Mouse (Mus musculus) liver, embryonic 15.5 days (tissue): ENCODE data around the gene Tedc2. TPM values are rescaled to one million over a fixed set of nuclear protein-coding genes. Genes with fewer than 3 reads are reported as not detected.
A peak's percentile ranks its signal among the peaks of the same experiment; 100 is the strongest.

Source experiments
- ATAC-seq: fragments of 200-750 bp; cut with Nextera tagmentation; 2 replicates; pipeline ENCODE4 v1.8.0; 2017; ENCODE audit warnings: moderate number of reproducible peaks, mild to moderate bottlenecking, moderate library complexity; ENCODE audit not compliant: insufficient read depth
- H3K27ac ChIP-seq: fragments of 300-500 bp; sonication (generic); replicated peaks from 2 replicates; pipeline ENCODE4 v1.5.1; 2015; ENCODE audit warnings: mild to moderate bottlenecking, inconsistent platforms
- H3K27me3 ChIP-seq: fragments of 300-500 bp; sonication (generic); 2 replicates; pipeline ENCODE4 v1.6.1; 2015; ENCODE audit warnings: mild to moderate bottlenecking, inconsistent platforms
- H3K36me3 ChIP-seq: fragments of 300-500 bp; sonication (generic); replicated peaks from 2 replicates; pipeline ENCODE4 v1.6.1; 2015; ENCODE audit warnings: moderate library complexity, mild to moderate bottlenecking, inconsistent platforms
- H3K4me1 ChIP-seq: fragments of 300-500 bp; sonication (generic); replicated peaks from 2 replicates; pipeline ENCODE4 v1.6.1; 2015; ENCODE audit warnings: inconsistent platforms
- H3K4me2 ChIP-seq: fragments of 300-500 bp; sonication (generic); 2 replicates; pipeline ENCODE4 v1.6.1; 2015; ENCODE audit warnings: moderate library complexity, mild to moderate bottlenecking, inconsistent platforms
- H3K4me3 ChIP-seq: fragments of 300-500 bp; sonication (generic); replicated peaks from 2 replicates; pipeline ENCODE4 v1.5.1; 2015; ENCODE audit warnings: mild to moderate bottlenecking, inconsistent platforms
- H3K9ac ChIP-seq: fragments of 300-500 bp; sonication (generic); 2 replicates; pipeline ENCODE4 v1.6.1; 2015; ENCODE audit warnings: moderate library complexity, mild to moderate bottlenecking, inconsistent platforms
- H3K9me3 ChIP-seq: fragments of 300-500 bp; sonication (generic); replicated peaks from 2 replicates; pipeline ENCODE4 v1.6.1; 2016; ENCODE audit warnings: inconsistent platforms
- WGBS: fragments of 180-500 bp; shearing (Covaris S2); methylation state at CpG from one replicate; pipeline ENCODE4 v1.1.7; 2015; ENCODE audit warnings: mixed read lengths; ENCODE audit not compliant: insufficient replicate concordance; 5-methylcytosine and 5-hydroxymethylcytosine counted together
- polyA plus RNA-seq: library from polyadenylated mRNA; unstranded; fragments of >200 nt; fragmentation: Nextera tagmentation; extraction: Ambion mirVana; gene quantifications from 2 replicates; pipeline ENCODE4 v1.2.1, GENCODE M21; 2015

The Tedc2 gene
- polyA plus RNA-seq, 1 experiment from 2014 or later = 8.2 TPM

- peak within 1 kb of the TSS; percentile 99 for H3K27ac ChIP-seq
- peaks cover 35% of the 10 kb centered on the region for H3K27me3 ChIP-seq
- peaks cover 11% of the 10 kb centered on the region; the same call in 1 of the 2 replicates for H3K36me3 ChIP-seq
- H3K9me3 ChIP-seq = no peaks in the 10 kb centered on the region
- under 1% methylated on average over 65 of the region's 65 CpGs for WGBS
- H3K4me2 ChIP-seq = peak within 1 kb of the TSS; percentile 100
- ATAC-seq = peak; percentile 49
- peak within 1 kb of the TSS; percentile 86 for H3K9ac ChIP-seq
- H3K4me1 ChIP-seq = peaks cover 100% of the 10 kb centered on the region
- peak within 1 kb of the TSS; percentile 80 for H3K4me3 ChIP-seq
Observed at GRCm38 (mm10) chr17:24205284-24205888, 15.3 kb downstream of the Tedc2 start, which contains the start of gene Tbc1d24. Tbc1d24 (minus strand) TSS chr17:24205562.

- H3K27me3 ChIP-seq = peaks cover 31% of the 10 kb centered on the region
- H3K4me3 ChIP-seq = peak overlapping the region; percentile 80
- H3K9me3 ChIP-seq = no peaks in the 10 kb centered on the region
- H3K4me2 ChIP-seq = peak overlapping the region; percentile 100
- WGBS = 5% methylated on average over 7 of the region's 7 CpGs
- no peak for ATAC-seq
- H3K4me1 ChIP-seq = peaks cover 100% of the 10 kb centered on the region
- peaks cover 11% of the 10 kb centered on the region; the same call in 1 of the 2 replicates for H3K36me3 ChIP-seq
- peak overlapping the region; percentile 99 for H3K27ac ChIP-seq
- H3K9ac ChIP-seq = peak overlapping the region; percentile 86
Observed at GRCm38 (mm10) chr17:24204846-24205245, 15.8 kb downstream of the Tedc2 start.

- H3K27ac ChIP-seq = peak overlapping the region; percentile 99
- H3K27me3 ChIP-seq = peaks cover 27% of the 10 kb centered on the region
- H3K9me3 ChIP-seq = no peaks in the 10 kb centered on the region
- peak overlapping the region; percentile 80 for H3K4me3 ChIP-seq
- H3K36me3 ChIP-seq = peaks cover 11% of the 10 kb centered on the region; the same call in 1 of the 2 replicates
- WGBS = 26% methylated on average over 3 of the region's 3 CpGs
- H3K4me2 ChIP-seq = peak overlapping the region; percentile 100
- no peak for ATAC-seq
- peaks cover 100% of the 10 kb centered on the region for H3K4me1 ChIP-seq
- H3K9ac ChIP-seq = peak overlapping the region; percentile 86
Observed at GRCm38 (mm10) chr17:24203611-24204534, 16.8 kb downstream of the Tedc2 start.

GRCm38 (mm10) chr17:24203068-24203467 is 17.6 kb downstream of the Tedc2 start:
- Histone ChIP-seq H3K4me3 (peak overlapping the region; percentile 80), H3K9me3 (no peaks in the 10 kb centered on the region), H3K36me3 (peaks cover 11% of the 10 kb centered on the region; the same call in 1 of the 2 replicates), H3K27ac (peak overlapping the region; percentile 99), H3K9ac (peak overlapping the region; percentile 86), H3K27me3 (peaks cover 20% of the 10 kb centered on the region), H3K4me2 (peak overlapping the region; percentile 100), H3K4me1 (peaks cover 100% of the 10 kb centered on the region)
- peak; percentile 73 for ATAC-seq
- 26% methylated on average over 4 of the region's 4 CpGs for WGBS

GRCm38 (mm10) chr17:24201092-24201491 is 19.6 kb downstream of the Tedc2 start:
- peaks cover 100% of the 10 kb centered on the region for H3K4me1 ChIP-seq

GRCm38 (mm10) chr17:24199741-24200140 is 20.9 kb downstream of the Tedc2 start:
- ATAC-seq = no peak
- Histone ChIP-seq H3K27me3 (no peaks in the 10 kb centered on the region), H3K4me2 (peak overlapping the region; percentile 100), H3K36me3 (peaks cover 23% of the 10 kb centered on the region; the same call in 1 of the 2 replicates), H3K4me1 (peaks cover 100% of the 10 kb centered on the region), H3K9me3 (no peaks in the 10 kb centered on the region), H3K27ac (peak overlapping the region; percentile 99), H3K4me3 (peak overlapping the region; percentile 16; the same call in 1 of the 2 replicates), H3K9ac (peak overlapping the region; percentile 56; the same call in 1 of the 2 replicates)
- WGBS = 41% methylated on average over 4 of the region's 4 CpGs

More at GRCm38 (mm10) chr17:24201092-24201491, 19.6 kb downstream of the Tedc2 start:
- Histone ChIP-seq H3K27me3 (0 out of 2 replicates have a peak, but pooled peaks cover 2% of the 10 kb centered on the region), H3K27ac (peak overlapping the region; percentile 99), H3K4me3 (no peak overlapping the region), H3K36me3 (peaks cover 17% of the 10 kb centered on the region; the same call in 1 of the 2 replicates), H3K4me2 (peak overlapping the region; percentile 100), H3K9ac (peak overlapping the region; percentile 86; the same call in 1 of the 2 replicates), H3K9me3 (no peaks in the 10 kb centered on the region)
- ATAC-seq = no peak
- 75% methylated on average over 4 of the region's 4 CpGs for WGBS

GRCm38 (mm10) chr17:24199252-24199651 is 21.4 kb downstream of the Tedc2 start:
- H3K27ac ChIP-seq = peak overlapping the region; percentile 99
- peak overlapping the region; percentile 56 for H3K9ac ChIP-seq
- WGBS = 25% methylated on average over 4 of the region's 4 CpGs
- peak overlapping the region; percentile 16 for H3K4me3 ChIP-seq
- H3K9me3 ChIP-seq = no peaks in the 10 kb centered on the region
- ATAC-seq = peak; percentile 30
- peaks cover 100% of the 10 kb centered on the region for H3K4me1 ChIP-seq
- no peaks in the 10 kb centered on the region for H3K27me3 ChIP-seq
- peaks cover 25% of the 10 kb centered on the region for H3K36me3 ChIP-seq
- H3K4me2 ChIP-seq = peak overlapping the region; percentile 100

GRCm38 (mm10) chr17:24197032-24197824 is 23.4 kb downstream of the Tedc2 start:
- peak overlapping the region; percentile 100 for H3K4me2 ChIP-seq
- no peak overlapping the region for H3K4me3 ChIP-seq
- WGBS = 41% methylated on average over 15 of the region's 15 CpGs
- no peaks in the 10 kb centered on the region for H3K27me3 ChIP-seq
- peak overlapping the region; percentile 42 for H3K27ac ChIP-seq
- 0 out of 2 replicates have a peak, but pooled peaks have one; percentile 16 for ATAC-seq
- H3K4me1 ChIP-seq = peaks cover 100% of the 10 kb centered on the region
- H3K36me3 ChIP-seq = peaks cover 27% of the 10 kb centered on the region
- H3K9me3 ChIP-seq = no peaks in the 10 kb centered on the region
- H3K9ac ChIP-seq = no peak overlapping the region

- no peak for ATAC-seq
- H3K36me3 ChIP-seq = peaks cover 19% of the 10 kb centered on the region; the same call in 1 of the 2 replicates
- no peaks in the 10 kb centered on the region for H3K9me3 ChIP-seq
- no peaks in the 10 kb centered on the region for H3K27me3 ChIP-seq
- H3K4me2 ChIP-seq = no peak overlapping the region
- H3K4me1 ChIP-seq = peaks cover 98% of the 10 kb centered on the region
- H3K4me3 ChIP-seq = no peak overlapping the region
- no peak overlapping the region for H3K9ac ChIP-seq
- 68% methylated on average over 2 of the region's 2 CpGs for WGBS
- H3K27ac ChIP-seq = 0 out of 2 replicates have a peak overlapping the region, but pooled peaks have one; percentile 7
Observed at GRCm38 (mm10) chr17:24195349-24195748, 25.3 kb downstream of the Tedc2 start.

GRCm38 (mm10) chr17:24193769-24194168 is 26.9 kb downstream of the Tedc2 start:
- WGBS = 70% methylated on average over 5 of the region's 5 CpGs
- Histone ChIP-seq H3K9me3 (no peaks in the 10 kb centered on the region), H3K4me3 (no peak overlapping the region), H3K4me1 (peaks cover 84% of the 10 kb centered on the region), H3K9ac (peak overlapping the region; percentile 22; the same call in 1 of the 2 replicates), H3K4me2 (peak overlapping the region; percentile 42), H3K36me3 (peaks cover 28% of the 10 kb centered on the region), H3K27me3 (no peaks in the 10 kb centered on the region), H3K27ac (peak overlapping the region; percentile 71)
- ATAC-seq = peak; percentile 68
